Mouse (Mus musculus): ENCODE results near the gene Vmn1r239-ps. TPM values are rescaled to one million over a fixed set of nuclear protein-coding genes. Genes with fewer than 3 reads are reported as not detected.
"Not testable (repeated sequence)": the region's sequence is repeated elsewhere in the genome, so short reads cannot be mapped to it uniquely, and the experiment has no call there.

Gene Vmn1r239-ps
- polyA plus RNA-seq (2015; fragmentation: Nextera tagmentation; extraction: Ambion mirVana), result not detected in 2 replicates

GRCm38 (mm10) chrX:147453610-147454009 is at the start of gene Vmn1r239-ps:
Vmn1r239-ps (minus strand) TSS chrX:147453710.
- not testable (repeated sequence) for H3K4me1 ChIP-seq (ENCODE audit: control insufficient read depth, low read depth, low read length); H3K9ac ChIP-seq (ENCODE audit: low read depth, low read length); ATAC-seq (ENCODE audit: low read depth); H3K27ac ChIP-seq (ENCODE audit: low read length); H3K27me3 ChIP-seq (ENCODE audit: control insufficient read depth, insufficient read depth, low read depth, low read length); H3K4me3 ChIP-seq (ENCODE audit: low read depth, low read length); H3K9me3 ChIP-seq (replicated peaks; ENCODE audit: control insufficient read depth, low read length); H3K4me2 ChIP-seq (ENCODE audit: low read depth, low read length); H3K36me3 ChIP-seq (ENCODE audit: control insufficient read depth, insufficient read depth)
- 57% methylated on average over 1 of the region's 1 CpGs for WGBS (ENCODE audit: insufficient replicate concordance)

GRCm38 (mm10) chrX:147489551-147489950 is 36.0 kb upstream of the Vmn1r239-ps start:
- H3K27me3 ChIP-seq (ENCODE audit: control insufficient read depth, insufficient read depth, low read depth, low read length), result no peaks in the 10 kb centered on the region
- no peaks in the 10 kb centered on the region for H3K9me3 ChIP-seq (replicated peaks; ENCODE audit: control insufficient read depth, low read length)
- no peaks in the 10 kb centered on the region for H3K4me1 ChIP-seq (ENCODE audit: control insufficient read depth, low read depth, low read length)
- no peak for ATAC-seq (ENCODE audit: low read depth)
- H3K9ac ChIP-seq (ENCODE audit: low read depth, low read length), result no peak overlapping the region
- 58% methylated on average over 2 of the region's 2 CpGs for WGBS (ENCODE audit: insufficient replicate concordance)
- no peaks in the 10 kb centered on the region for H3K36me3 ChIP-seq (ENCODE audit: control insufficient read depth, insufficient read depth)
- no peak overlapping the region for H3K4me3 ChIP-seq (ENCODE audit: low read depth, low read length)
- H3K27ac ChIP-seq (ENCODE audit: low read length), result no peak overlapping the region
- no peak overlapping the region for H3K4me2 ChIP-seq (ENCODE audit: low read depth, low read length)

GRCm38 (mm10) chrX:147443386-147443785 is 10.1 kb downstream of the Vmn1r239-ps start:
- 73% methylated on average over 4 of the region's 4 CpGs for WGBS (ENCODE audit: insufficient replicate concordance)

GRCm38 (mm10) chrX:147435400-147435799 is 18.1 kb downstream of the Vmn1r239-ps start:
- ATAC-seq (ENCODE audit: low read depth), result no peak

More at GRCm38 (mm10) chrX:147443386-147443785, 10.1 kb downstream of the Vmn1r239-ps start:
- H3K4me3 ChIP-seq (ENCODE audit: low read depth, low read length), result no peak overlapping the region
- no peak overlapping the region for H3K4me2 ChIP-seq (ENCODE audit: low read depth, low read length)
- no peak for ATAC-seq (ENCODE audit: low read depth)
- no peak overlapping the region for H3K9ac ChIP-seq (ENCODE audit: low read depth, low read length)
- H3K27me3 ChIP-seq (ENCODE audit: control insufficient read depth, insufficient read depth, low read depth, low read length), result no peaks in the 10 kb centered on the region
- H3K27ac ChIP-seq (ENCODE audit: low read length), result no peak overlapping the region
- H3K4me1 ChIP-seq (ENCODE audit: control insufficient read depth, low read depth, low read length), result no peaks in the 10 kb centered on the region
- H3K36me3 ChIP-seq (ENCODE audit: control insufficient read depth, insufficient read depth), result no peaks in the 10 kb centered on the region
- H3K9me3 ChIP-seq (replicated peaks; ENCODE audit: control insufficient read depth, low read length), result no peaks in the 10 kb centered on the region

GRCm38 (mm10) chrX:147429753-147430152 is 23.8 kb downstream of the Vmn1r239-ps start:
- ATAC-seq (ENCODE audit: low read depth), result no peak
- 54% methylated on average over 1 of the region's 1 CpGs for WGBS (ENCODE audit: insufficient replicate concordance)
- H3K9me3 ChIP-seq (replicated peaks; ENCODE audit: control insufficient read depth, low read length), result no peaks in the 10 kb centered on the region
- no peaks in the 10 kb centered on the region for H3K36me3 ChIP-seq (ENCODE audit: control insufficient read depth, insufficient read depth)
- no peak overlapping the region for H3K9ac ChIP-seq (ENCODE audit: low read depth, low read length)
- H3K27ac ChIP-seq (ENCODE audit: low read length), result no peak overlapping the region
- no peak overlapping the region for H3K4me3 ChIP-seq (ENCODE audit: low read depth, low read length)
- H3K4me1 ChIP-seq (ENCODE audit: control insufficient read depth, low read depth, low read length), result no peaks in the 10 kb centered on the region
- no peak overlapping the region for H3K4me2 ChIP-seq (ENCODE audit: low read depth, low read length)
- H3K27me3 ChIP-seq (ENCODE audit: control insufficient read depth, insufficient read depth, low read depth, low read length), result no peaks in the 10 kb centered on the region

More at GRCm38 (mm10) chrX:147435400-147435799, 18.1 kb downstream of the Vmn1r239-ps start:
- Histone ChIP-seq H3K27me3 (ENCODE audit: control insufficient read depth, insufficient read depth, low read depth, low read length) (no peaks in the 10 kb centered on the region), H3K4me1 (ENCODE audit: control insufficient read depth, low read depth, low read length) (no peaks in the 10 kb centered on the region), H3K27ac (ENCODE audit: low read length) (no peak overlapping the region), H3K4me2 (ENCODE audit: low read depth, low read length) (no peak overlapping the region), H3K36me3 (ENCODE audit: control insufficient read depth, insufficient read depth) (no peaks in the 10 kb centered on the region), H3K9me3 (replicated peaks; ENCODE audit: control insufficient read depth, low read length) (no peaks in the 10 kb centered on the region), H3K4me3 (ENCODE audit: low read depth, low read length) (no peak overlapping the region), H3K9ac (ENCODE audit: low read depth, low read length) (no peak overlapping the region)
- 58% methylated on average over 2 of the region's 2 CpGs for WGBS (ENCODE audit: insufficient replicate concordance)

- no peaks in the 10 kb centered on the region for H3K4me1 ChIP-seq (ENCODE audit: control insufficient read depth, low read depth, low read length)
- no peak within 1 kb of the TSS for H3K4me2 ChIP-seq (ENCODE audit: low read depth, low read length)
- H3K4me3 ChIP-seq (ENCODE audit: low read depth, low read length), result no peak within 1 kb of the TSS
- H3K9me3 ChIP-seq (replicated peaks; ENCODE audit: control insufficient read depth, low read length), result no peaks in the 10 kb centered on the region
- no peaks in the 10 kb centered on the region for H3K27me3 ChIP-seq (ENCODE audit: control insufficient read depth, insufficient read depth, low read depth, low read length)
- ATAC-seq (ENCODE audit: low read depth), result no peak
- H3K36me3 ChIP-seq (ENCODE audit: control insufficient read depth, insufficient read depth), result no peaks in the 10 kb centered on the region
- WGBS (ENCODE audit: insufficient replicate concordance), result 22% methylated on average over 1 of the region's 1 CpGs
- H3K27ac ChIP-seq (ENCODE audit: low read length), result no peak within 1 kb of the TSS
- H3K9ac ChIP-seq (ENCODE audit: low read depth, low read length), result no peak within 1 kb of the TSS
These were observed 24.4 kb downstream of the Vmn1r239-ps start, which contains the start of gene Il13ra2 for GRCm38 (mm10) chrX:147429129-147429528. Il13ra2 (minus strand) TSS chrX:147429192.

Other genes starting within 250 kb of the Vmn1r239-ps start
- not detected in 2 replicates for gene Il13ra2, start 24.5 kb downstream of the Vmn1r239-ps start, polyA plus RNA-seq (2015; fragmentation: Nextera tagmentation; extraction: Ambion mirVana)
- gene Lrch2, start 100.4 kb upstream of the Vmn1r239-ps start, polyA plus RNA-seq (2015; fragmentation: Nextera tagmentation; extraction: Ambion mirVana), result 0.09 TPM in 2 replicates

Data from liver, embryonic 16.5 days (tissue).